Mouse (Mus musculus) cortical plate, adult 2 months (tissue): ENCODE measurements around the gene Cd44.

Source experiments
- CTCF ChIP-seq: fragments of 200-500 bp; IDR thresholded peaks from 2 replicates; pipeline ENCODE4 v1.5.1; 2011; ENCODE audit warnings: mild to moderate bottlenecking, control low read depth, low read length; ENCODE audit not compliant: insufficient read depth; ENCODE audit errors: extremely low read depth
- POLR2A ChIP-seq: fragments of 200-500 bp; IDR thresholded peaks from 2 replicates; pipeline ENCODE4 v1.6.1; 2011; ENCODE audit warnings: mild to moderate bottlenecking, low read length, control low read depth; ENCODE audit not compliant: insufficient read depth; ENCODE audit errors: extremely low read depth

- TF ChIP-seq POLR2A, result no peak
- TF ChIP-seq CTCF, result no peak
Measured at GRCm38 (mm10) chr2:102882597-102883272, 18.7 kb downstream of the Cd44 start.
